Mouse (Mus musculus) stomach, embryonic 14.5 days (tissue): ENCODE measurements around the gene Snx18. TPM values are rescaled to one million over a fixed set of nuclear protein-coding genes. Genes with fewer than 3 reads are reported as not detected.

Experiments used
- ATAC-seq: fragments of 200-750 bp; cut with Nextera tagmentation; 2 replicates; pipeline ENCODE4 v1.8.0; 2017; ENCODE audit warnings: low read depth, moderate TSS enrichment; ENCODE audit not compliant: insufficient number of reproducible peaks, insufficient read depth, low FRiP score
- H3K27ac ChIP-seq: fragments of 300-500 bp; sonication (generic); 2 replicates; pipeline ENCODE4 v1.5.1; 2014; ENCODE audit warnings: mild to moderate bottlenecking, low read length, moderate library complexity, mixed read lengths
- H3K27me3 ChIP-seq: fragments of 300-500 bp; sonication (generic); 2 replicates; pipeline ENCODE4 v1.6.1; 2014; ENCODE audit warnings: low read length, control low read depth, mixed read lengths; ENCODE audit not compliant: control insufficient read depth, insufficient read depth
- H3K36me3 ChIP-seq: fragments of 300-500 bp; sonication (generic); 2 replicates; pipeline ENCODE4 v1.6.1; 2014; ENCODE audit warnings: mild to moderate bottlenecking, control low read depth, low read length, moderate library complexity, mixed read lengths; ENCODE audit not compliant: control insufficient read depth, insufficient read depth
- H3K4me1 ChIP-seq: fragments of 300-500 bp; sonication (generic); 2 replicates; pipeline ENCODE4 v1.6.1; 2014; ENCODE audit warnings: low read length, control low read depth, mixed read lengths; ENCODE audit not compliant: control insufficient read depth, insufficient read depth
- H3K4me2 ChIP-seq: fragments of 300-500 bp; sonication (generic); replicated peaks from 2 replicates; pipeline ENCODE4 v1.6.1; 2014; ENCODE audit warnings: low read depth, low read length, control low read depth
- H3K4me3 ChIP-seq: fragments of 300-500 bp; sonication (generic); 2 replicates; pipeline ENCODE4 v1.5.1; 2014; ENCODE audit warnings: low read depth, low read length, control low read depth
- H3K9ac ChIP-seq: fragments of 300-500 bp; sonication (generic); replicated peaks from 2 replicates; pipeline ENCODE4 v1.6.1; 2014; ENCODE audit warnings: low read depth, mild to moderate bottlenecking, control low read depth, low read length, moderate library complexity, mixed read lengths
- H3K9me3 ChIP-seq: fragments of 300-500 bp; sonication (generic); 2 replicates; pipeline ENCODE4 v1.6.1; 2016; ENCODE audit warnings: low read depth, low read length, control low read depth; ENCODE audit not compliant: control insufficient read depth
- WGBS: fragments of 180-500 bp; shearing (Covaris S2); extraction: QIAGEN DNeasy Blood & Tissue Kit; methylation state at CpG from one replicate; pipeline ENCODE4 v1.1.7; 2014; 5-methylcytosine and 5-hydroxymethylcytosine counted together
- polyA plus RNA-seq: library from polyadenylated mRNA; unstranded; fragments of >200 nt; fragmentation: Nextera tagmentation; extraction: Ambion mirVana; gene quantifications from 2 replicates; pipeline ENCODE4 v1.2.1, GENCODE M21; 2014

Snx18 gene
- polyA plus RNA-seq, 1 experiment from 2014 or later: 28.1 TPM

- no peak overlapping the region for H3K4me2 ChIP-seq
- H3K27me3 ChIP-seq: no peaks in the 10 kb centered on the region
- H3K4me1 ChIP-seq: no peaks in the 10 kb centered on the region
- 79% methylated on average over 11 of the region's 11 CpGs for WGBS
- no peak overlapping the region for H3K27ac ChIP-seq
- no peaks in the 10 kb centered on the region for H3K36me3 ChIP-seq
- H3K9ac ChIP-seq: no peak overlapping the region
- ATAC-seq: no peak
- no peaks in the 10 kb centered on the region for H3K9me3 ChIP-seq
- H3K4me3 ChIP-seq: no peak overlapping the region
Observed at GRCm38 (mm10) chr13:113640944-113641597, 22.7 kb upstream of the Snx18 start.

GRCm38 (mm10) chr13:113638914-113639313, 20.6 kb upstream of the Snx18 start:
- Histone ChIP-seq H3K4me3 (no peak overlapping the region), H3K9ac (no peak overlapping the region), H3K36me3 (no peaks in the 10 kb centered on the region), H3K27ac (no peak overlapping the region), H3K4me1 (0 out of 2 replicates have a peak, but pooled peaks cover 2% of the 10 kb centered on the region), H3K27me3 (no peaks in the 10 kb centered on the region), H3K9me3 (no peaks in the 10 kb centered on the region), H3K4me2 (no peak overlapping the region)
- ATAC-seq: no peak
- WGBS: 27% methylated on average over 7 of the region's 7 CpGs

GRCm38 (mm10) chr13:113635799-113636222, 17.4 kb upstream of the Snx18 start:
- no peak for ATAC-seq
- WGBS: 73% methylated on average over 17 of the region's 17 CpGs
- Histone ChIP-seq H3K9me3 (no peaks in the 10 kb centered on the region), H3K27ac (no peak overlapping the region), H3K27me3 (no peaks in the 10 kb centered on the region), H3K9ac (no peak overlapping the region), H3K36me3 (no peaks in the 10 kb centered on the region), H3K4me2 (no peak overlapping the region), H3K4me3 (no peak overlapping the region), H3K4me1 (0 out of 2 replicates have a peak, but pooled peaks cover 2% of the 10 kb centered on the region)

GRCm38 (mm10) chr13:113634732-113635481, 16.5 kb upstream of the Snx18 start:
- Histone ChIP-seq H3K36me3 (no peaks in the 10 kb centered on the region), H3K9me3 (no peaks in the 10 kb centered on the region)
- ATAC-seq: no peak

GRCm38 (mm10) chr13:113632506-113632905, 14.1 kb upstream of the Snx18 start:
- H3K9ac ChIP-seq: no peak overlapping the region
- 42% methylated on average over 6 of the region's 6 CpGs for WGBS
- no peaks in the 10 kb centered on the region for H3K9me3 ChIP-seq
- no peak overlapping the region for H3K4me2 ChIP-seq
- H3K27me3 ChIP-seq: no peaks in the 10 kb centered on the region
- H3K4me1 ChIP-seq: 0 out of 2 replicates have a peak, but pooled peaks cover 2% of the 10 kb centered on the region
- H3K4me3 ChIP-seq: no peak overlapping the region
- no peak for ATAC-seq
- H3K27ac ChIP-seq: no peak overlapping the region
- no peaks in the 10 kb centered on the region for H3K36me3 ChIP-seq

More at GRCm38 (mm10) chr13:113634732-113635481, 16.5 kb upstream of the Snx18 start:
- H3K4me3 ChIP-seq: no peak overlapping the region
- WGBS: 50% methylated on average over 15 of the region's 15 CpGs
- H3K9ac ChIP-seq: no peak overlapping the region
- 0 out of 2 replicates have a peak, but pooled peaks cover 2% of the 10 kb centered on the region for H3K4me1 ChIP-seq
- H3K27ac ChIP-seq: no peak overlapping the region
- no peaks in the 10 kb centered on the region for H3K27me3 ChIP-seq
- no peak overlapping the region for H3K4me2 ChIP-seq

GRCm38 (mm10) chr13:113627601-113628000, 9.2 kb upstream of the Snx18 start:
- WGBS: 78% methylated on average over 8 of the region's 8 CpGs
- Histone ChIP-seq H3K4me2 (no peak overlapping the region), H3K27ac (no peak overlapping the region), H3K9me3 (no peaks in the 10 kb centered on the region), H3K4me3 (no peak overlapping the region), H3K36me3 (no peaks in the 10 kb centered on the region), H3K9ac (no peak overlapping the region), H3K4me1 (no peaks in the 10 kb centered on the region; the same call in 1 of the 2 replicates), H3K27me3 (no peaks in the 10 kb centered on the region)
- no peak for ATAC-seq

- Histone ChIP-seq H3K4me1 (peaks cover 4% of the 10 kb centered on the region; the same call in 1 of the 2 replicates), H3K4me3 (no peak overlapping the region), H3K9ac (no peak overlapping the region), H3K27ac (no peak overlapping the region), H3K9me3 (no peaks in the 10 kb centered on the region), H3K27me3 (no peaks in the 10 kb centered on the region), H3K4me2 (no peak overlapping the region), H3K36me3 (no peaks in the 10 kb centered on the region)
- WGBS: 81% methylated on average over 8 of the region's 8 CpGs
- ATAC-seq: no peak
Observed at GRCm38 (mm10) chr13:113622865-113623255, 4.5 kb upstream of the Snx18 start.

- Histone ChIP-seq H3K9ac (no peak overlapping the region), H3K27ac (no peak overlapping the region), H3K4me2 (no peak overlapping the region), H3K36me3 (no peaks in the 10 kb centered on the region), H3K9me3 (no peaks in the 10 kb centered on the region), H3K4me3 (no peak overlapping the region), H3K27me3 (no peaks in the 10 kb centered on the region), H3K4me1 (peaks cover 5% of the 10 kb centered on the region; the same call in 1 of the 2 replicates)
- 43% methylated on average over 11 of the region's 11 CpGs for WGBS
- ATAC-seq: no peak
Observed at GRCm38 (mm10) chr13:113622122-113622864, 3.9 kb upstream of the Snx18 start.
